Mouse (Mus musculus) hindbrain, postnatal 0 days (tissue): ENCODE measurements at regions not wholly inside any gene's neighbourhood (a gene's known extent, or its start where the extent isn't known, plus 50 kb on each side); places are given as distances from the start of the nearest gene placed in this dataset.
A peak's percentile ranks its signal among the peaks of the same experiment; 100 is the strongest.

Source experiments
- ATAC-seq: fragments of 200-750 bp; cut with Nextera tagmentation; 2 replicates; pipeline ENCODE4 v1.8.0; 2017; ENCODE audit warnings: mild to moderate bottlenecking, moderate TSS enrichment, moderate library complexity
- DNase-seq: peaks from one replicate; pipeline ENCODE4 v3.0.0-alpha.2; 2015; ENCODE audit warnings: low spot score
- H3K27ac ChIP-seq: fragments of 300-500 bp; sonication (generic); 2 replicates; pipeline ENCODE4 v1.5.1; 2014; ENCODE audit warnings: mild to moderate bottlenecking
- H3K27me3 ChIP-seq: fragments of 300-500 bp; sonication (generic); 2 replicates; pipeline ENCODE4 v1.6.1; 2014; ENCODE audit warnings: low read length, mixed read lengths; ENCODE audit not compliant: insufficient read depth
- H3K36me3 ChIP-seq: fragments of 300-500 bp; sonication (generic); 2 replicates; pipeline ENCODE4 v1.6.1; 2014; ENCODE audit warnings: low read length, mixed read lengths; ENCODE audit not compliant: insufficient read depth
- H3K4me1 ChIP-seq: fragments of 300-500 bp; sonication (generic); 2 replicates; pipeline ENCODE4 v1.6.1; 2014; ENCODE audit warnings: antibody characterized with exemption, low read length, mixed read lengths; ENCODE audit not compliant: insufficient read depth
- H3K4me2 ChIP-seq: fragments of 300-500 bp; sonication (generic); 2 replicates; pipeline ENCODE4 v1.6.1; 2014; ENCODE audit warnings: low read depth, mild to moderate bottlenecking, low read length, moderate library complexity, mixed read lengths
- H3K4me3 ChIP-seq: fragments of 300-500 bp; sonication (generic); 2 replicates; pipeline ENCODE4 v1.5.1; 2014; ENCODE audit warnings: low read length
- H3K9ac ChIP-seq: fragments of 300-500 bp; sonication (generic); replicated peaks from 2 replicates; pipeline ENCODE4 v1.6.1; 2014; ENCODE audit warnings: mild to moderate bottlenecking, low read length, moderate library complexity, mixed read lengths
- H3K9me3 ChIP-seq: fragments of 300-500 bp; sonication (generic); 2 replicates; pipeline ENCODE4 v1.6.1; 2016; ENCODE audit warnings: low read length, mixed read lengths
- CTCF ChIP-seq: IDR thresholded peaks from 2 replicates; pipeline ENCODE4 v1.5.1; 2016; ENCODE audit warnings: antibody characterized with exemption, control low read depth, low read depth
- WGBS: fragments of 180-500 bp; shearing (Covaris S2); extraction: QIAGEN DNeasy Blood & Tissue Kit; methylation state at CpG from one replicate; pipeline ENCODE4 v1.1.7; 2014; 5-methylcytosine and 5-hydroxymethylcytosine counted together

GRCm38 (mm10) chr4:3080385-3081125 is 86.6 kb upstream of the Vmn1r2 start:
- DNase-seq (peak; percentile 10), ATAC-seq (peak; percentile 38; the same call in 1 of the 2 replicates)
- no peak for TF ChIP-seq CTCF

DNA sequence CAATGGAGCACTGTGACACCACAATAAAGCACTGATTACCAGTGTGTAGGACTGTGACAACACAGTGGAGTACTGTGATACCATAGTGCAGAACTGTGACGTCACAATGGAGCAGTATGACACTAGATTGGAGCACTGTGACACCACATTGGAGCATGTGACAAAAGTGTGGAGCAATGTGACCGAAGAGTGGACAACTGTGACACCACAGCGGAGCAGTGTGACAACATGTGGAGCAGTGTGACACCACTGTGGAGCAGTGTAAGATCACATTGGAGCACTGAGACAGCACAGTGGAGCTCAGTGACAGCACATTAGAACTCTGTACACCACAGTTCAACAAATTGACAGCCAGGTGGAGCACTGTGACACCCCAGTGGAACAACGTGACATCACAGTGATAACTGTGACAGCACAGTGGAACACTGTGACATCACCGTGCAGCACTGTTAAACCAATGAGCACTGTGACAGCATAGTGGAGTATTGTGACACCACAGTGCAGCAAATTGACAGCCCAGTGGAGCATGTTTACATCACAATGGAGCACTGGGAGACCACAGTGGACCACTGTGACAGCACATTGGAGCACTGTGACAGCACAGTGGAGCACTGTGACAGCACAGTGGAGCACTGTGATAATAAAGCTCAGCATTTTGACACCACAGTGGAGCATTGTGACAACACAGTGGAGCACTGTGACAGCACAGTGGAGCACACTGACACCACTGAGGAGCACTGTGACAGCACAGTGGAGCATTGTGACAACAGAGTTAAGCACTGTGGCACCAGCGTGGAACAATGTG is 85.8 kb upstream of the Vmn1r2 start:
- ATAC-seq (peak; percentile 41), DNase-seq (peak; percentile 1)
- Histone ChIP-seq H3K9ac (no peak overlapping the region), H3K4me2 (no peak overlapping the region), H3K27me3 (no peaks in the 10 kb centered on the region), H3K9me3 (peaks cover 72% of the 10 kb centered on the region), H3K27ac (no peak overlapping the region), H3K4me3 (no peak overlapping the region), H3K36me3 (no peaks in the 10 kb centered on the region), H3K4me1 (no peaks in the 10 kb centered on the region)
- WGBS: 62% methylated on average over 6 of the region's 6 CpGs
- TF ChIP-seq CTCF: no peak

More at GRCm38 (mm10) chr4:3080385-3081125, 86.6 kb upstream of the Vmn1r2 start:
- Histone ChIP-seq H3K27me3 (no peaks in the 10 kb centered on the region), H3K9me3 (peaks cover 64% of the 10 kb centered on the region), H3K36me3 (no peaks in the 10 kb centered on the region), H3K4me1 (no peaks in the 10 kb centered on the region), H3K4me2 (no peak overlapping the region), H3K27ac (no peak overlapping the region), H3K9ac (no peak overlapping the region), H3K4me3 (no peak overlapping the region)
- WGBS: 57% methylated on average over 7 of the region's 7 CpGs

DNA sequence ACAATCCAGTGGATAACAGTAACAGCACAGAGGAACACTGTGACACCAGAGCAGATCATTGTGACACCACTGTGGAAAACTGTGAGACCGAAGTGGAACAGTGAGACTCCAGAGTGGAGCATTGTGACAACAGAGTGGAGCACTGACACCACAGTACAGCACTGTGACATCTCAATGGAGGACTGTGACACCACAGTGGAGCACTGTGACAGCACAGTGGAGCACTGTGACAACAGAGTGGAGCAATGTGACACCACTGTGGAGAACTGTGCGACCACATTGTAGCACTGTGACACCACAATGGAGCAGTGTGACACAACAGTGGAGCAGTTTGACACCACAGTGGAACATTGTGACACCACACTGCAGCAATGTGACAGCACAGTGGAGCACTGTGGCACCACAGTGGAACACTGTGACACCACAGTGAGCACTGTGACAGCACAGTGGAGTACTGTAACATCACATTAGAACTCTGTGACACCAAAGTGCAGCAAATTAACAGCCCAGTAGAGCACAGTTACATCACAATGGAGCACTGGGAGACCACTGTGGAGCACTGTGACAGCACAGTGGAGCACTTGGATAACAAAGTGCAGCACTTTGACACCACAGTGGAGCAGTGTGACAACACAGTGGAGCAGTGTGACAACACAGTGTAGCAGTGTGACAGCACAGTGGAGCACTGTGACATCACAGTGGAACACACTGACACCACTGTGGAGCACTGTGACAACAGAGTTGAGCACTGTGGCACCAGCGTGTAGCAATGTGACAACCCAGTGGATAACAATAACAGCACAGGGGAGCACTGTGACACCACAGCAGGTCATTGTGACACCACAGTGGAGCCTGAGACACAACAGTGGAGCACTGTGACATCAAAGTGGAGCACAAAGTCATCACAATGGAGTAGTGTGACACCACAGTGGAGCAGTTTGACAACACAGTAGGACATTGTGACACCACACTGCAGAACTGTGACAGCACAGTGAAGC is 84.9 kb upstream of the Vmn1r2 start:
- DNase-seq: peak; percentile 1
- H3K27ac ChIP-seq: no peak overlapping the region
- no peaks in the 10 kb centered on the region for H3K4me1 ChIP-seq
- peak; percentile 4; the same call in 1 of the 2 replicates for ATAC-seq
- no peak overlapping the region for H3K4me2 ChIP-seq
- peaks cover 76% of the 10 kb centered on the region for H3K9me3 ChIP-seq
- 81% methylated on average over 3 of the region's 3 CpGs for WGBS
- no peak overlapping the region for H3K9ac ChIP-seq
- TF ChIP-seq CTCF: no peak
- H3K36me3 ChIP-seq: no peaks in the 10 kb centered on the region
- H3K27me3 ChIP-seq: no peaks in the 10 kb centered on the region
- H3K4me3 ChIP-seq: no peak overlapping the region

- H3K27ac ChIP-seq: no peak overlapping the region
- H3K9me3 ChIP-seq: peaks cover 80% of the 10 kb centered on the region
- no peaks in the 10 kb centered on the region for H3K4me1 ChIP-seq
- no peak overlapping the region for H3K4me3 ChIP-seq
- H3K4me2 ChIP-seq: no peak overlapping the region
- no peak for TF ChIP-seq CTCF
- ATAC-seq (peak; percentile 41), DNase-seq (peak; percentile 10)
- H3K36me3 ChIP-seq: no peaks in the 10 kb centered on the region
- no peaks in the 10 kb centered on the region for H3K27me3 ChIP-seq
- 55% methylated on average over 8 of the region's 8 CpGs for WGBS
- no peak overlapping the region for H3K9ac ChIP-seq
Measured at GRCm38 (mm10) chr4:3083161-3084020, 83.7 kb upstream of the Vmn1r2 start.

DNA sequence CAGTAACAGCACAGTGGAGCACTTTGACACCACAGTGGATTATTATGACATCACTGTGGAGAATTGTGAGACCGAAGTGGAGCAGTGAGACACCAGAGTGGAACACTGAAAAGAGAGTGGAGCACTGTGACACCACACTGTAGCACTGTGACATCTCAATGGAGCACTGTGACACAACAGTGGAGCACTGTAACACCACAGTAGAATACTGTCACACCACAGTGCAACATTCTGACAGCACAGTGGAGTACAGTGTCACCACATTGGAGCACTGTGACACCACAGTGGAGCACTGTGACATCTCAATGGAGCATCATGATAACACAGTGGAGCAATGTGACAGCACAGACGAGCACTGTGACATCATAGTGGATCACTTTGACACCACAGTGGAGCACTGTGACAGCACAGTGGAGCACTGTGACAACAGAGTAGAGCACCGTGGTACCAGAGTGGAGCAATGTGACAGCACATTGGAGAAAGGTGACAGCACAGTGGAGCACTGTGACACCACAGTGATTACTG is 83.0 kb upstream of the Vmn1r2 start:
- Histone ChIP-seq H3K9me3 (peaks cover 79% of the 10 kb centered on the region), H3K27ac (no peak overlapping the region), H3K4me3 (no peak overlapping the region), H3K27me3 (no peaks in the 10 kb centered on the region), H3K36me3 (no peaks in the 10 kb centered on the region), H3K4me2 (no peak overlapping the region), H3K9ac (no peak overlapping the region), H3K4me1 (no peaks in the 10 kb centered on the region)
- DNase-seq (peak; percentile 2), ATAC-seq (peak; percentile 19; the same call in 1 of the 2 replicates)
- WGBS: 70% methylated on average over 3 of the region's 3 CpGs
- no peak for TF ChIP-seq CTCF
